Mouse (Mus musculus): ENCODE measurements around the gene Lekr1. TPM values are rescaled to one million over a fixed set of nuclear protein-coding genes. Genes with fewer than 3 reads are reported as not detected.

The Lekr1 gene
- polyA plus RNA-seq, 1 experiment: not detected

- no peak overlapping the region for H3K4me3 ChIP-seq (replicated peaks; ENCODE audit: control insufficient read depth, low read depth, low read length)
- TF ChIP-seq CTCF (IDR thresholded peaks at IDR 0.05; ENCODE audit: control insufficient read depth, insufficient read depth, low read length): no peak
- no peak for TF ChIP-seq POLR2A (IDR thresholded peaks at IDR 0.05; ENCODE audit: borderline replicate concordance, control insufficient read depth, low read depth, low read length)
These were observed 18.4 kb upstream of the Lekr1 start for GRCm38 (mm10) chr3:65647592-65647991.

GRCm38 (mm10) chr3:65648913-65649312, 17.1 kb upstream of the Lekr1 start:
- H3K4me3 ChIP-seq (replicated peaks; ENCODE audit: control insufficient read depth, low read depth, low read length): no peak overlapping the region
- no peak overlapping the region for H3K27ac ChIP-seq (ENCODE audit: control insufficient read depth, insufficient read depth, low read depth, low read length, poor library complexity)
- 81% methylated on average over 1 of the region's 1 CpGs for WGBS
- TF ChIP-seq POLR2A (IDR thresholded peaks at IDR 0.05; ENCODE audit: borderline replicate concordance, control insufficient read depth, low read depth, low read length): no peak
- TF ChIP-seq CTCF (IDR thresholded peaks at IDR 0.05; ENCODE audit: control insufficient read depth, insufficient read depth, low read length): no peak
- H3K4me1 ChIP-seq (ENCODE audit: control insufficient read depth, insufficient read depth, low read length): no peaks in the 10 kb centered on the region

More at GRCm38 (mm10) chr3:65647592-65647991, 18.4 kb upstream of the Lekr1 start:
- Histone ChIP-seq H3K4me1 (ENCODE audit: control insufficient read depth, insufficient read depth, low read length) (no peaks in the 10 kb centered on the region), H3K27ac (ENCODE audit: control insufficient read depth, insufficient read depth, low read depth, low read length, poor library complexity) (no peak overlapping the region)
- 84% methylated on average over 8 of the region's 8 CpGs for WGBS

- Histone ChIP-seq H3K27ac (ENCODE audit: control insufficient read depth, insufficient read depth, low read depth, low read length, poor library complexity) (no peak overlapping the region), H3K4me1 (ENCODE audit: control insufficient read depth, insufficient read depth, low read length) (no peaks in the 10 kb centered on the region), H3K4me3 (replicated peaks; ENCODE audit: control insufficient read depth, low read depth, low read length) (no peak overlapping the region)
- WGBS: 53% methylated on average over 7 of the region's 7 CpGs
- no peak for TF ChIP-seq POLR2A (IDR thresholded peaks at IDR 0.05; ENCODE audit: borderline replicate concordance, control insufficient read depth, low read depth, low read length)
- TF ChIP-seq CTCF (IDR thresholded peaks at IDR 0.05; ENCODE audit: control insufficient read depth, insufficient read depth, low read length): no peak
These were observed 15.7 kb upstream of the Lekr1 start for GRCm38 (mm10) chr3:65650156-65650815.

GRCm38 (mm10) chr3:65654541-65655206, 11.4 kb upstream of the Lekr1 start:
- Histone ChIP-seq H3K27ac (ENCODE audit: control insufficient read depth, insufficient read depth, low read depth, low read length, poor library complexity) (no peak overlapping the region), H3K4me1 (ENCODE audit: control insufficient read depth, insufficient read depth, low read length) (no peaks in the 10 kb centered on the region), H3K4me3 (replicated peaks; ENCODE audit: control insufficient read depth, low read depth, low read length) (no peak overlapping the region)
- TF ChIP-seq POLR2A (IDR thresholded peaks at IDR 0.05; ENCODE audit: borderline replicate concordance, control insufficient read depth, low read depth, low read length) (no peak), CTCF (IDR thresholded peaks at IDR 0.05; ENCODE audit: control insufficient read depth, insufficient read depth, low read length) (no peak)
- 61% methylated on average over 10 of the region's 10 CpGs for WGBS

DNA sequence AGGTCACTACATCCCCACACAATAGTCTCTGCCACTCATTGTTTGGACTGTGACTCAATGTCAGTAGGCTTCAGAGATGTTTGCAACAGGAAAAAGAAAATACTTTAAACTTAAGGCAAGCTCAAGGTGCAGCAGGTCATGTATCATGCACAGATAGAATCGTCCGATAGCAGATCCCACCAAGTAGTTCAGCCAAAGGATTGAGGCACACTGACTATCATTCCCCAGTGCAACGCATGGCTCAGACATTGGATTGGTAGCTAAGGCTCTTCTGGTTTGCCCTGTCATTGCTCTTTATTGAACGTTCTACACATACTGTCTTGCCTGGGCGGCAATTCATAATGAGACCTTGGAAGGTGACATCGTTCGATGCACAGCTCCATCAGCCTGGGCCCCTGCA, 9.6 kb upstream of the Lekr1 start:
- H3K4me3 ChIP-seq (replicated peaks; ENCODE audit: control insufficient read depth, low read depth, low read length): no peak overlapping the region
- no peak for TF ChIP-seq CTCF (IDR thresholded peaks at IDR 0.05; ENCODE audit: control insufficient read depth, insufficient read depth, low read length)
- TF ChIP-seq POLR2A (IDR thresholded peaks at IDR 0.05; ENCODE audit: borderline replicate concordance, control insufficient read depth, low read depth, low read length): no peak
- H3K4me1 ChIP-seq (ENCODE audit: control insufficient read depth, insufficient read depth, low read length): no peaks in the 10 kb centered on the region
- H3K27ac ChIP-seq (ENCODE audit: control insufficient read depth, insufficient read depth, low read depth, low read length, poor library complexity): no peak overlapping the region
- 86% methylated on average over 7 of the region's 7 CpGs for WGBS

DNA sequence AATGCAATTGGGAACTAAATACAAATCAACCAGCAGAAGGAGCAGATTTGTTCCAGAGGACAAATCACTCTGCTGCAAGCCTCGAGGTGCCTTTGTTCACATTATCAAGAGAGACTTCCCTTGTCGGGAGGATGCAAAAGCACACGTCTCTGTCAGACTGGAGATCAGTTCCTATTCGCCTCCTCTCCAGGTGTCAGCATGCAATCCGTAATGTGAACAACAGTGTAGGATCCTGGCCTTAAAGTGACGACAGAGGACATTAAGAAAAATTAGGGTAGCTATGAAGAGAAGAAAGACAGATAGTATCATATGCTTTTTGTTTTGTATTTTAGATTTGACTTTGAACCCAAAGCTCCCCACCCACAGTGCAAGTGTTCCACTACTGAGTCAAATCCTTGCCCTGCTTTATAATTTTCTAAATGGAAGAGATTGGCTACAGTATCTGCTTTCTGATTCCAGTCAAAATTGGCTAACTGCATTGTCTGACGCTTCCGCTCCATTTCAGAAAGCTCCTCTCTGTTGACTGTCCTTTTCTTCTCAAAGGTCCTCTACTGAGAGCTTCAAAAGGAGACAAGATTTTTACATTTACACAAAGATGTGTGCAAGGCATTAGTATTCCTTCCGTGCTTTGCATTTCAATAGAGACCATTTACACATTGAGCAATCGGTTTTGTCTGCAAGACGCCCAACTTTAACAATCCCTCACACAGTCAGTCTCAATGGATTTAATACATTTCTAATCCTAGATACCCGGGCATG, 8.9 kb upstream of the Lekr1 start:
- no peaks in the 10 kb centered on the region for H3K4me1 ChIP-seq (ENCODE audit: control insufficient read depth, insufficient read depth, low read length)
- no peak for TF ChIP-seq CTCF (IDR thresholded peaks at IDR 0.05; ENCODE audit: control insufficient read depth, insufficient read depth, low read length)
- no peak for TF ChIP-seq POLR2A (IDR thresholded peaks at IDR 0.05; ENCODE audit: borderline replicate concordance, control insufficient read depth, low read depth, low read length)
- 55% methylated on average over 12 of the region's 12 CpGs for WGBS
- no peak overlapping the region for H3K27ac ChIP-seq (ENCODE audit: control insufficient read depth, insufficient read depth, low read depth, low read length, poor library complexity)
- no peak overlapping the region for H3K4me3 ChIP-seq (replicated peaks; ENCODE audit: control insufficient read depth, low read depth, low read length)

DNA sequence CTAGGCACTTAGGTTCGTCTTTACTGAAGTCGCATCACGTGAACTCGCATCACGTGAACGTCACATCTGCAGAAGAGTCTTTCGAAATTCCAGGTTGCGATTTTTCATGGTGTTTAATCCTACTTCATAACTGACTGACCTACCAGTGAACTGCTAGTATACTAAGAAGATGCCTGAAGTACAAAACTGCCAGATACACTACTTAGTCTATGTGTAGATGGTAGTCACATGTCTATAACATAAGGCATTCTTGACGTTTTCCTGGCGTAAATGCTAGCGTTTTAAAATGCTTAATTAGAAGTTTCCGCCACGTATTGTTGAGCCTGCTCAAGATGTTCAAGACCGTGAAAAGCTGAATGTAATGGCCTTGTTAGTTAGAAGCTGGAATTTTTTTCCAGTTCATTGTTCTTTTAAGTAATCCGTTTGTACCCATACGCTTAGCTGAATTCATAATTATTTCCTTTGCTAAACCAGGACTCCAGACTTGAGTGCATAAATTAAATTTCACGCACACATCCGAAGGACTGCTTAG, 7.9 kb upstream of the Lekr1 start:
- WGBS: 35% methylated on average over 18 of the region's 18 CpGs

More for the DNA sequence above, 7.9 kb upstream of the Lekr1 start:
- H3K4me3 ChIP-seq (replicated peaks; ENCODE audit: control insufficient read depth, low read depth, low read length): no peak overlapping the region
- TF ChIP-seq POLR2A (IDR thresholded peaks at IDR 0.05; ENCODE audit: borderline replicate concordance, control insufficient read depth, low read depth, low read length) (no peak), CTCF (IDR thresholded peaks at IDR 0.05; ENCODE audit: control insufficient read depth, insufficient read depth, low read length) (no peak)
- H3K27ac ChIP-seq (ENCODE audit: control insufficient read depth, insufficient read depth, low read depth, low read length, poor library complexity): no peak overlapping the region
- no peaks in the 10 kb centered on the region; the same call in 1 of the 2 replicates for H3K4me1 ChIP-seq (ENCODE audit: control insufficient read depth, insufficient read depth, low read length)

All from bone marrow, adult 2 months (tissue).